Mouse (Mus musculus): ENCODE measurements at regions not wholly inside any gene's neighbourhood (a gene's known extent, or its start where the extent isn't known, plus 50 kb on each side); places are given as distances from the start of the nearest gene placed in this dataset.
"Not testable (repeated sequence)": the region's sequence is repeated elsewhere in the genome, so short reads cannot be mapped to it uniquely, and the experiment has no call there.

DNA sequence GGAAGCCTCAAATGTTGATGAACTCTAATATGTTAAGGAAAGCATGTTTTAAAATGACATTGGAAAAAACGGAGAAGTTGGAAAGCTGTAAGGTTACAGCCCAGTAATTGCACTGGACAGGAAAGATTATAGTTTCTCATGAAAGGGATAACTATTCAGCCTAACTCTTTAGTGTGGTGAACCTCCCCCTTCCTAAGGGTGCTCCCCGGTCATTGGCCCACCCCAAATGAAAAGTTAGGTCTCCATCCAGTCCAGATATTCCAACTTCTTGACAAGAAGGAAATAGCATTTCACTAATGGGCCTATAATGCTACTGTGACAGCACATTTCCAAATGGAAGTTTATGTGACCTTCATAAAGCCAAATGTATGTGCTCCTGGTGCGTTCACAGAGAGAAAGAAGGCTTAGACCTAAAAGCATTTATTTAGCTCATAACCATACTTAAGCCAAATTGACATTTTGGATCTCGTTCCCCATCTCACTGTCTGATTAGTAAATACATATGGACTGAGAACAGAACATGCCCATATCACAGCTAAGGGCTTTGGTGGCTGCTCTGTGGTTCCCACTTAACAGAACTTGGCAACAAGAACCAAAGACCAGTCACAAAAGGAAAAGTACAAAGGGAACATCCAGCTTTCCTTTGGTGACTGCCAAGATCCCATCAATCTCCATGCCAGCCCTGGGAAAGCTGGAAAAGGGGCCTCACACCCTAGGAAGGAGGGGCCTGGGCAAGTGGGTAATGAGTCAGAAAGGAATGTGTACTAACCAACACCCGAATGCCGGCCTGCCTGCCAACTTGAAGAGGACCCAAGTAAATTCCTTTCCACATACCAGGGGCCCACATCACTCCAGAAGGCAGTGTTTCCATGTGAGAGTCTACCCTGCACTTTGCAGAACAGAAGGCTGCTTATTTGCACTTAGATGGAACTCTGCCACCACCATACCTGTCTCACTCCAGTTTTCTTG, 155.1 kb upstream of the Chst7 start:
- DNase-seq: peak; percentile 37

DNA sequence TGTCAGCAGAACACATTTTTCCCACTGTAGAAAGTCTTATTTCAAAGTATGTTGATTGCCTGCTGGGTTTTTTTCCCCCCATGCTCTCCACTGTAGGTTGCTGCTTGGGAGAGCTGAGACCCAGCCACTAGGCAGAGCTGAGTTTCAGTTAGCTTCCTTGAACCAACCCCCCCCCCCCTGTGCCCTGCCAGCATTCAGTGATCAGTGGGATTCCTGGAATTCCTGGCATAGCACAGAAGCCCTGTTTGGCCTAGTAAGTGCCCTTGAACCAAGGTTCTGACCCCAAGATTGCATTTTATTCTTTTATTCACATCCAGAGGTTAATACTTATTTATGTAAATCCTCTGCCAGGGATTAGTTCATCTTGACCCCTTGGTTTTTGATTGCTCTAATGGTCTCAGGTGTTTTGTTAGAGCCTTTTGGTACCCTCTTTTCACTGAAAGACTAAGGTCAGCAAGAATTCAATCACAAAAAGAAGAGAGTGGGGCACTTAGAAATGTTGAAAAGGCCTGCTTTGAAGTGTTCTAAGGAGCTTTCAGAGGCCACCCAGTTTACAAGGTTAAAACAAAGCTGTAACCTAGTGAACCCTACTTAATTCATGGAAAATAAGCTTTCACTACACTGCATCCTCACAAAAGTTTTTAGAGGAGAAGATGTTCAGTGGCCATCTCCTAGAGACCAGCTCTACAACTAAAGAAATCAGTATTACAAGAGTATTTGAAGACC, 152.6 kb upstream of the Chst7 start:
- peak; percentile 6 for DNase-seq

DNA sequence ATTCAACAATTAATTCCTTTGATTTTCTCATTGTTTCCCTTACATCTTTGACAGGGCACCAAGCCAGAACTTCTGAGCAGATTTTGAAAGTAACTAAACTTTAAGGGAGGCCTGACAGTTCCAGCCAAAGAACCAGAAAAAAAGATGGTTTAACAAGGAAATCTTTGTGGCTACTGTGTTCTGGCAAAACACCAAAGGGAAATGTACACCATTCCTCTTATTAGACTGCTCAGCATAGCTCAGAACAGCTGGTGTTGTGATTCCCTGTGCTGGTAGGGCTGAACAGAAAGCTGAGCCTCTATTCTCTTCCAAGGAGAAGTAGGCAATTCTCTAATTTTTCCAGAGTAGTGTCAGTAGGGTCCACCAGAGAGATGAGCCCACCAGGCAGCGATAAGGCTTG, 142.4 kb upstream of the Chst7 start:
- no peak for DNase-seq

DNA sequence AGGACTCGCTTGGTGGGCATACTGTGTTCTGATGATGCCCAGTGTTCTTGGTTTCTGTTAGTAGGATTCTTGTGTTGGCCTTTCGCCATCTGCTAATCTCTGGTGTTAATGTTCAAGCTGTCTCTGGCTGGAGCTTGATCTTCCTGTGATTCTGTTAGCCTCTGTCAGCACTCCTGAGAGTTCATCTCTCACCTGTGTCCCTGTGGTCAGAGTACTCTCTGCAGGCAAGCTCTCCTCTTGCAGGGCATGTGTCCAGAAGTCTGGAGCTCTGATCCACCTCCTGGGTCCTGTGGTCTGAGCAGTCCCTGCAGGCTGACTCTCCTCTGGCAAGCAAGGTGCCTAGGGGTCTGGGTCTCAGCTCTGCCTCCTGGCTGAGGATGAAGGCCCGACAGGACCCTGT, 130.0 kb upstream of the Chst7 start:
- DNase-seq: not testable (repeated sequence)

DNA sequence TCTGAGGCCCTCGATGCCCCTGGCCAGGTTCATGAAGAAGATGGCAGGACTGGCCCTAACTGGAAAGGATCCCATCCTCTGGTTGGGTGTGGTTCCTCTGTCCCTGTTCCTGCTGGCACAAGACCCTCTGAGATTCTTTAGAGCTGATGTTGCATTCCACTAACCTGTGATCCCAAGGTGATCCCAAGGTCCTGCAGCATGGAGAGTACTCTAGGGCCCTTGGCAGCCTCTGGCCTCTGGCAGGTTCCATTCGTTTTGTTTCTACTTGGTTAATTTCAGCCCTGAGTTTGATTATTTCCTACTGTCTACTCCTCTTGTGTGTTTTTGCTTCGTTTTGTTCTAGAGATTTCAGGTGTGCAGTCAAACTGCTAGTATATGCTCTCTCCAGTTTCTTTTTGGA, 129.5 kb upstream of the Chst7 start:
- DNase-seq: no peak

DNA sequence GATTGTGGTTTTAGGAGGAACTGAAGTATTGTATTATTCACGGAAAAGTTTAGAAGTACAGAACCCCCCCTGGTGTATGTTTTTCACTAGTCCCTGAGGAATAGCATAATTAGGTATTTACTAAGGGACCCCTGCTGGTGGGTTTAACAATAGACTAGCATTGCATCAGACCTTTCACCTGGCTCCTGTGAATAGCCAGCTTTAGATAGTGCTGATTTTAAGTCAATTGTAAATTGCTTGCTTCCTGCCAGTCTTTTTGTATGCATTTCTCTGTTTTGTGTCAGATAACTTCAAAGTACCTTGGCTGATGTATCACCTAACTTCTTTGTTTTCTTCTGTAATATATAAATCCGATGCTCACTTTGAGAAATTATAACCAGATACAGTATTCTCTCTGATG, 116.1 kb upstream of the Chst7 start:
- no peak for DNase-seq
